Mouse (Mus musculus): Measurements from ENCODE around the gene Arvcf. TPM values are rescaled to one million over a fixed set of nuclear protein-coding genes. Genes with fewer than 3 reads are reported as not detected.

The Arvcf gene
- 18.4 and 21.7 TPM in 2 replicates for polyA plus RNA-seq (2015; fragmentation: Nextera tagmentation; extraction: Ambion mirVana)

GRCm38 (mm10) chr16:18347931-18348600 is at the start of gene Arvcf, which contains the start of gene Tango2:
Gene Arvcf, plus strand, starts transcription at chr16:18348182.
Gene Tango2, minus strand, starts transcription at chr16:18348103.
- H3K9me3 ChIP-seq (ENCODE audit: control insufficient read depth, low read length): no peaks in the 10 kb centered on the region
- peaks cover 14% of the 10 kb centered on the region for H3K4me1 ChIP-seq (ENCODE audit: control insufficient read depth, insufficient read depth, low read length)
- peak within 1 kb of the TSS; percentile 80 for H3K9ac ChIP-seq (ENCODE audit: low read depth, low read length)
- H3K36me3 ChIP-seq (ENCODE audit: control insufficient read depth, insufficient read depth, low read length): no peaks in the 10 kb centered on the region
- peak within 1 kb of the TSS; percentile 99 for H3K4me2 ChIP-seq (ENCODE audit: low read depth, low read length)
- no peak within 1 kb of the TSS for H3K27ac ChIP-seq (ENCODE audit: low read length)
- peak within 1 kb of the TSS; percentile 77 for H3K4me3 ChIP-seq (ENCODE audit: low read length)
- ATAC-seq: peak; percentile 88
- H3K27me3 ChIP-seq (replicated peaks; ENCODE audit: control insufficient read depth, insufficient read depth, low read length): peaks cover 9% of the 10 kb centered on the region; the same call in 1 of the 2 replicates
- under 1% methylated on average over 44 of the region's 44 CpGs for WGBS

- H3K36me3 ChIP-seq (ENCODE audit: control insufficient read depth, insufficient read depth, low read length): peaks cover 10% of the 10 kb centered on the region; the same call in 1 of the 2 replicates
- H3K4me3 ChIP-seq (ENCODE audit: low read length): no peak overlapping the region
- no peak overlapping the region for H3K4me2 ChIP-seq (ENCODE audit: low read depth, low read length)
- 90% methylated on average over 1 of the region's 1 CpGs for WGBS
- H3K9ac ChIP-seq (ENCODE audit: low read depth, low read length): no peak overlapping the region
- H3K27me3 ChIP-seq (replicated peaks; ENCODE audit: control insufficient read depth, insufficient read depth, low read length): no peaks in the 10 kb centered on the region
- ATAC-seq: no peak
- no peaks in the 10 kb centered on the region for H3K4me1 ChIP-seq (ENCODE audit: control insufficient read depth, insufficient read depth, low read length)
- no peak overlapping the region for H3K27ac ChIP-seq (ENCODE audit: low read length)
- H3K9me3 ChIP-seq (ENCODE audit: control insufficient read depth, low read length): no peaks in the 10 kb centered on the region
Measured at GRCm38 (mm10) chr16:18308159-18308558, 39.8 kb upstream of the Arvcf start.

GRCm38 (mm10) chr16:18318992-18319391 is 29.0 kb upstream of the Arvcf start:
- WGBS: 78% methylated on average over 3 of the region's 3 CpGs
- Histone ChIP-seq H3K9ac (ENCODE audit: low read depth, low read length) (no peak overlapping the region), H3K4me2 (ENCODE audit: low read depth, low read length) (no peak overlapping the region), H3K4me3 (ENCODE audit: low read length) (no peak overlapping the region), H3K4me1 (ENCODE audit: control insufficient read depth, insufficient read depth, low read length) (no peaks in the 10 kb centered on the region), H3K36me3 (ENCODE audit: control insufficient read depth, insufficient read depth, low read length) (peaks cover 4% of the 10 kb centered on the region; the same call in 1 of the 2 replicates), H3K9me3 (ENCODE audit: control insufficient read depth, low read length) (no peaks in the 10 kb centered on the region), H3K27ac (ENCODE audit: low read length) (no peak overlapping the region), H3K27me3 (replicated peaks; ENCODE audit: control insufficient read depth, insufficient read depth, low read length) (no peaks in the 10 kb centered on the region)
- ATAC-seq: no peak

- ATAC-seq: no peak
- 62% methylated on average over 2 of the region's 2 CpGs for WGBS
Measured at GRCm38 (mm10) chr16:18321443-18321842, 26.5 kb upstream of the Arvcf start.

GRCm38 (mm10) chr16:18323460-18323859 is 24.5 kb upstream of the Arvcf start:
- WGBS: 80% methylated on average over 2 of the region's 2 CpGs
- no peak overlapping the region for H3K9ac ChIP-seq (ENCODE audit: low read depth, low read length)
- no peaks in the 10 kb centered on the region for H3K27me3 ChIP-seq (replicated peaks; ENCODE audit: control insufficient read depth, insufficient read depth, low read length)
- H3K9me3 ChIP-seq (ENCODE audit: control insufficient read depth, low read length): no peaks in the 10 kb centered on the region
- ATAC-seq: no peak
- no peak overlapping the region for H3K4me2 ChIP-seq (ENCODE audit: low read depth, low read length)
- peaks cover 5% of the 10 kb centered on the region; the same call in 1 of the 2 replicates for H3K36me3 ChIP-seq (ENCODE audit: control insufficient read depth, insufficient read depth, low read length)
- no peak overlapping the region for H3K4me3 ChIP-seq (ENCODE audit: low read length)
- H3K27ac ChIP-seq (ENCODE audit: low read length): no peak overlapping the region
- no peaks in the 10 kb centered on the region for H3K4me1 ChIP-seq (ENCODE audit: control insufficient read depth, insufficient read depth, low read length)

More at GRCm38 (mm10) chr16:18321443-18321842, 26.5 kb upstream of the Arvcf start:
- Histone ChIP-seq H3K4me3 (ENCODE audit: low read length) (no peak overlapping the region), H3K4me1 (ENCODE audit: control insufficient read depth, insufficient read depth, low read length) (no peaks in the 10 kb centered on the region), H3K36me3 (ENCODE audit: control insufficient read depth, insufficient read depth, low read length) (peaks cover 5% of the 10 kb centered on the region; the same call in 1 of the 2 replicates), H3K27me3 (replicated peaks; ENCODE audit: control insufficient read depth, insufficient read depth, low read length) (no peaks in the 10 kb centered on the region), H3K27ac (ENCODE audit: low read length) (no peak overlapping the region), H3K9ac (ENCODE audit: low read depth, low read length) (no peak overlapping the region), H3K4me2 (ENCODE audit: low read depth, low read length) (no peak overlapping the region), H3K9me3 (ENCODE audit: control insufficient read depth, low read length) (no peaks in the 10 kb centered on the region)

GRCm38 (mm10) chr16:18324031-18324430 is 24.0 kb upstream of the Arvcf start:
- 80% methylated on average over 6 of the region's 6 CpGs for WGBS
- Histone ChIP-seq H3K27ac (ENCODE audit: low read length) (no peak overlapping the region), H3K36me3 (ENCODE audit: control insufficient read depth, insufficient read depth, low read length) (peaks cover 5% of the 10 kb centered on the region; the same call in 1 of the 2 replicates), H3K4me2 (ENCODE audit: low read depth, low read length) (no peak overlapping the region), H3K4me1 (ENCODE audit: control insufficient read depth, insufficient read depth, low read length) (no peaks in the 10 kb centered on the region), H3K9ac (ENCODE audit: low read depth, low read length) (no peak overlapping the region), H3K27me3 (replicated peaks; ENCODE audit: control insufficient read depth, insufficient read depth, low read length) (no peaks in the 10 kb centered on the region), H3K9me3 (ENCODE audit: control insufficient read depth, low read length) (no peaks in the 10 kb centered on the region), H3K4me3 (ENCODE audit: low read length) (no peak overlapping the region)
- no peak for ATAC-seq

- no peak overlapping the region for H3K4me2 ChIP-seq (ENCODE audit: low read depth, low read length)
- 59% methylated on average over 4 of the region's 4 CpGs for WGBS
Measured at GRCm38 (mm10) chr16:18325741-18326140, 22.2 kb upstream of the Arvcf start.

GRCm38 (mm10) chr16:18327936-18328335 is 20.0 kb upstream of the Arvcf start:
- H3K27me3 ChIP-seq (replicated peaks; ENCODE audit: control insufficient read depth, insufficient read depth, low read length): no peaks in the 10 kb centered on the region
- H3K9me3 ChIP-seq (ENCODE audit: control insufficient read depth, low read length): no peaks in the 10 kb centered on the region
- no peaks in the 10 kb centered on the region for H3K4me1 ChIP-seq (ENCODE audit: control insufficient read depth, insufficient read depth, low read length)
- H3K36me3 ChIP-seq (ENCODE audit: control insufficient read depth, insufficient read depth, low read length): peaks cover 5% of the 10 kb centered on the region; the same call in 1 of the 2 replicates
- WGBS: 86% methylated on average over 9 of the region's 9 CpGs
- H3K9ac ChIP-seq (ENCODE audit: low read depth, low read length): no peak overlapping the region
- no peak for ATAC-seq
- no peak overlapping the region for H3K4me3 ChIP-seq (ENCODE audit: low read length)
- H3K27ac ChIP-seq (ENCODE audit: low read length): no peak overlapping the region
- no peak overlapping the region for H3K4me2 ChIP-seq (ENCODE audit: low read depth, low read length)

More at GRCm38 (mm10) chr16:18325741-18326140, 22.2 kb upstream of the Arvcf start:
- Histone ChIP-seq H3K27ac (ENCODE audit: low read length) (no peak overlapping the region), H3K27me3 (replicated peaks; ENCODE audit: control insufficient read depth, insufficient read depth, low read length) (no peaks in the 10 kb centered on the region), H3K9ac (ENCODE audit: low read depth, low read length) (no peak overlapping the region), H3K36me3 (ENCODE audit: control insufficient read depth, insufficient read depth, low read length) (peaks cover 5% of the 10 kb centered on the region; the same call in 1 of the 2 replicates), H3K4me1 (ENCODE audit: control insufficient read depth, insufficient read depth, low read length) (no peaks in the 10 kb centered on the region), H3K4me3 (ENCODE audit: low read length) (no peak overlapping the region), H3K9me3 (ENCODE audit: control insufficient read depth, low read length) (no peaks in the 10 kb centered on the region)
- no peak for ATAC-seq

- H3K9ac ChIP-seq (ENCODE audit: low read depth, low read length): no peak overlapping the region
- H3K4me3 ChIP-seq (ENCODE audit: low read length): no peak overlapping the region
- no peaks in the 10 kb centered on the region for H3K27me3 ChIP-seq (replicated peaks; ENCODE audit: control insufficient read depth, insufficient read depth, low read length)
- no peak overlapping the region for H3K4me2 ChIP-seq (ENCODE audit: low read depth, low read length)
- WGBS: 85% methylated on average over 1 of the region's 1 CpGs
- no peaks in the 10 kb centered on the region for H3K9me3 ChIP-seq (ENCODE audit: control insufficient read depth, low read length)
- no peak for ATAC-seq
- H3K4me1 ChIP-seq (ENCODE audit: control insufficient read depth, insufficient read depth, low read length): no peaks in the 10 kb centered on the region
- no peak overlapping the region for H3K27ac ChIP-seq (ENCODE audit: low read length)
- 0 out of 2 replicates have a peak, but pooled peaks cover 2% of the 10 kb centered on the region for H3K36me3 ChIP-seq (ENCODE audit: control insufficient read depth, insufficient read depth, low read length)
Measured at GRCm38 (mm10) chr16:18328524-18328923, 19.5 kb upstream of the Arvcf start.
